Mouse (Mus musculus) ovary, postnatal 14 days (tissue): Measurements from ENCODE around the gene Taar7f.
"Not testable (repeated sequence)": the region's sequence is repeated elsewhere in the genome, so short reads cannot be mapped to it uniquely, and the experiment has no call there.

Source experiments
- DNase-seq: peaks from one replicate; pipeline ENCODE4 v3.0.0; 2022; ENCODE audit warnings: low spot score

Taar7f gene

GRCm38 (mm10) chr10:24049210-24049609, at the start of gene Taar7f:
Taar7f (plus strand) TSS chr10:24049510.
- no peak for DNase-seq

GRCm38 (mm10) chr10:23999639-24000038, 49.7 kb upstream of the Taar7f start, which contains the start of gene Taar7b:
Taar7b (plus strand) TSS chr10:23999939.
- DNase-seq: no peak

GRCm38 (mm10) chr10:24006442-24006841, 42.9 kb upstream of the Taar7f start:
- no peak for DNase-seq

- no peak for DNase-seq
These were observed 42.3 kb upstream of the Taar7f start for GRCm38 (mm10) chr10:24007034-24007433.

DNA sequence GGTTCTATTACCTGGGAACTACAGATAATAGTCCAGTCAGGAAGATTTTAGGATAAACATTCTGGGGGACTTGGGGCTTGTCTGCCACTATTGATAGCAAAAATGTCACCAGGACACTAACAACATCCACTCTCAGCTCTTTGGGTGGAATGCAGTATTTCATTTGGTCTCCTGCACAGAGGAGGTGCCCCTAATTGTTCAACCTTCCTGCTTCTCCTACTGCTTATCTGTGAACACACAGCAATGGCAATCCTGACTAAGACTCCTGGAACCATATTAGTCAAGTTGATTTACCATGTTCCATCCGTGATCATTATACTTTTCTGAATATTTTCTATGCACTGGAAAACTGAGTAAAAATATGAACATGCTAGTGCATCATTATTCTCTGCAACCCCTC, 41.2 kb upstream of the Taar7f start:
- DNase-seq: no peak

DNA sequence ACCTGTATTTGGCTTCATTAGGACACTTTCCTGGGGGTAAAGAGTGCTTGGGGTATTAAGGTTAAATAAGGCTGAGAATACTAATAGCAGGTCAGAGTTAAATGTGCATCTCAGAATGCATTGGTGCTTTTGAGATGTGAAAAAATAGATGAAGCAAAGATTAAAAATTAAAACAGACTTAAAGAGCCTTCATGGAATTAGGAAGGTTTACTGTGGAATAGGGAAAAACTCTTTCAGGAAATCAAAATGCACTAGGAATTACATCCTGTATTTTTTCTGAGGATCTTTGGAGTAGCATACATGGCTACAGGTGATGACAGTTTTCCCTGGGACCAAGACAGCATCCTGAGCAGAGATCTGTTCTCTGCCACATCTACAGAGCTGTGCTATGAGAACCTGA, 22.4 kb upstream of the Taar7f start, which contains the start of gene Taar7d:
TSS of gene Taar7d (plus strand) at position 301 of the 400 bp plus-strand sequence.
- DNase-seq: no peak

GRCm38 (mm10) chr10:24031347-24031746, 18.0 kb upstream of the Taar7f start:
- no peak for DNase-seq

- DNase-seq: no peak
These were observed 12.0 kb upstream of the Taar7f start, which contains the start of gene Taar7e for GRCm38 (mm10) chr10:24037314-24037713. Taar7e (plus strand) TSS chr10:24037614.

GRCm38 (mm10) chr10:24040120-24040869, 9.0 kb upstream of the Taar7f start:
- DNase-seq: no peak

DNA sequence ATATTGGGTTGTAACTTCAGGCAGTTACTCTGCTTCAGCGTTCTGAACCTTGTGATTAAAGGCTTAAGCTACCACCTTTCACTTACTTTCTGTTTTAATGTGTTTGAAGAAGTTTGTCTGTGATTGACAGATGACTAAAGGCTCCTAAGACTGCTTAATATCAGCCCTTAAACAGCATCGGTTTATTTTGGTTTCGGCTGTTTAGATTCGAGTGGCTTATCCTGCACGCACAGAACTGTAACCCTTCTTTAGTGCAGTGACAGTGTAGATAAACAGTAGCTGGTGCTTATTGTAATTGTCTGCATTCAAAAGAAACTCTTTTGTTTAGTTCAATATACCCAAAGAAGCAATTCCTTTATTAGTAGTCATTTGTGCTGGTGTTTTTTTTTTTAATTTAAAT, 2.7 kb downstream of the Taar7f start:
- no peak for DNase-seq

- DNase-seq: no peak
These were observed 9.7 kb downstream of the Taar7f start for GRCm38 (mm10) chr10:24058986-24059385.

DNA sequence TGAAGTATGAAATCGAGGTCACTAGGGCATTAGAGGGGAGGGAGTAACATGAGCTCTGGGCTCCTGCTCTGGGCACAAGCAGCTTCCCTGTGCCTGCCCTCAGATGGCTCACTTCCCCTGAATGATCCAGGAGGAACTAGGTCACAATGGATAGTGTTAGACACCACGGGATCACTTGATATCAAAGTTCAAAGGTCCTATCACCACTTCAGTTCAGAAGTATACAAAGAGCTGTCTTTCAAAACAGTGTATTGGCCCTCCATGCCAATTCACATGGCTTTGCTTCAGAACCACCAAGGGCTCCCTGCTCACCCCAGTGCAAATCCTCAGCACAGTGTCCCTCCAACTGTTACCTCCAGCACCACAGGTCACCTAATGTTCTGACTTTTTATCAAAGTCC, 25.4 kb downstream of the Taar7f start:
- DNase-seq: not testable (repeated sequence)

DNA sequence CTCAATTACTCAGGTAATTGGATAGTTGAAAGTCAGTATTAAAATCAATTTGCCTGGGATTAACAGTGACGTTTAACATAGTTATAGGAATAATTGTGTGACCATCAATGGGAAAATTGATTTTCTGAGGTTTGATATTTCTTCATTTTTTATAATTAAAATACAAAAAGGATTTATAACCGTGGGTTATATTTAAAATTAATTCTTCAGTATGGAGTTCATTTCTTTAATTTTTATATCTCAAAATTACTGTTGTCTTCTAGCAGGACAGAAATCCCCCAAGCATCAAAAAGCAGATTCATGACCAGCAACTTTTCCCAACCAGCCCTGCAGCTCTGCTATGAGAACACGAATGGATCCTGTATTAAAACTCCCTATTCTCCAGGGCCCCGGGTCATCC, 26.9 kb downstream of the Taar7f start, which contains the start of gene Taar8a:
TSS of gene Taar8a (plus strand) at position 301 of the 400 bp plus-strand sequence.
- not testable (repeated sequence) for DNase-seq

- DNase-seq: peak; percentile 46
These were observed 30.9 kb downstream of the Taar7f start for GRCm38 (mm10) chr10:24080166-24080565.

DNA sequence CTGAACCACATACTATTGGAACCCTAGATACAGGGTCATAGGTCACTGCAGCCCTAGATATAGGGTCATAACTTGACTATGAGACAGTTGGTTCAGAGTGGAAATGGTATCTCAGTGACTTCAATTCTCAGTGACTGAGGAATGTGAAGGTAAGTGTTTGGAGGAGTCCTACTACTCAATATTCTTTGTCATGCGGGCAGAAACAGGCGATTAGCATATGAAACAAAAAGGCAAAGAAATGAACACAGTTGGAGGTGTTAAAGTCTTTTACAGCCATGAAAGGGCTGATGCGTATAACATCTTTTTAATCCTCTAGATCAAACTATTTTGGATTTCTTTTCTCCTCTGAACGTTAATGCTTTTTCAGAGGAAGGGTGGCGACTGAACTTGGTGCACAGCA, 36.6 kb downstream of the Taar7f start:
- DNase-seq: no peak

GRCm38 (mm10) chr10:24086555-24086954, 37.2 kb downstream of the Taar7f start:
- no peak for DNase-seq

DNA sequence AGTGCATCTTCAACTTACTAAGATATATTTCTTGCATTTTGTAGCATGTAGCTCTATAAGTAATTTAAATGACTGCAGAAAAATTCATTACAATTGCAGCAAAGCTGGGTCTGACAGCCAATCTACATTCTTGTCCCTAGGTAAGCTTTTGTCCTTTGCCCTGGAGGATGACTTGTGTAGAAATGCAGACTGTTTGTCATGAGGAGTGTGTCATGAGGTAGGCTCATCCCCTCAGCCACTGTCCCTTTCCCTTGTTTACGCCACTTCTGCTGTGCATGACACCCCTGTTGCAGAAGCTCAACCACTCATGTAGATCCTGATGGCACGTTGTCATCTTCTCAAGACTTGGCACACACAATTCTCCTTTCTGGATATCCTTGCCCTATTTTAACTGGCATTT, 37.9 kb downstream of the Taar7f start:
- DNase-seq: no peak

- DNase-seq: no peak
These were observed 42.9 kb downstream of the Taar7f start, which contains the start of gene Taar8b for GRCm38 (mm10) chr10:24092194-24092593. Taar8b (minus strand) TSS chr10:24092294.

- not testable (repeated sequence) for DNase-seq
These were observed 47.7 kb downstream of the Taar7f start for GRCm38 (mm10) chr10:24097010-24097409.
